Mouse (Mus musculus): Measurements from ENCODE around the gene Homer3. TPM values are rescaled to one million over a fixed set of nuclear protein-coding genes. Genes with fewer than 3 reads are reported as not detected.

The Homer3 gene
- 48.9 and 52.9 TPM in 2 replicates for polyA plus RNA-seq (2014; fragmentation: Nextera tagmentation; extraction: Ambion mirVana)

GRCm38 (mm10) chr8:70282603-70283135 is at the start of gene Homer3:
TSS of gene Homer3 (plus strand) at chr8:70282827.
- Histone ChIP-seq H3K4me3 (ENCODE audit: low read depth, low read length) (peak within 1 kb of the TSS; percentile 84), H3K4me2 (ENCODE audit: low read depth, low read length) (peak within 1 kb of the TSS; percentile 74), H3K27me3 (ENCODE audit: control insufficient read depth, insufficient read depth, low read length) (no peaks in the 10 kb centered on the region), H3K9me3 (replicated peaks; ENCODE audit: control insufficient read depth, low read length) (no peaks in the 10 kb centered on the region), H3K27ac (replicated peaks; ENCODE audit: low read depth, low read length) (peak within 1 kb of the TSS; percentile 64), H3K36me3 (replicated peaks; ENCODE audit: control insufficient read depth, insufficient read depth, low read depth, low read length) (peaks cover 22% of the 10 kb centered on the region), H3K4me1 (ENCODE audit: control insufficient read depth, insufficient read depth, low read length) (no peaks in the 10 kb centered on the region), H3K9ac (replicated peaks; ENCODE audit: low read length) (peak within 1 kb of the TSS; percentile 99)
- under 1% methylated on average over 35 of the region's 36 CpGs for WGBS
- DNase-seq (ENCODE audit: low spot score): peak; percentile 93
- ATAC-seq (replicated peaks; ENCODE audit: insufficient number of reproducible peaks, low FRiP score, low TSS enrichment, low read depth): peak; percentile 89

- WGBS: 6% methylated on average over 13 of the region's 13 CpGs
- no peak for DNase-seq (ENCODE audit: low spot score)
- H3K4me3 ChIP-seq (ENCODE audit: low read depth, low read length): peak overlapping the region; percentile 77
- peak overlapping the region; percentile 88 for H3K4me2 ChIP-seq (ENCODE audit: low read depth, low read length)
- ATAC-seq (replicated peaks; ENCODE audit: insufficient number of reproducible peaks, low FRiP score, low TSS enrichment, low read depth): 0 out of 2 replicates have a peak, but pooled peaks have one; percentile 7
- peak overlapping the region; percentile 72 for H3K9ac ChIP-seq (replicated peaks; ENCODE audit: low read length)
- peaks cover 7% of the 10 kb centered on the region; the same call in 1 of the 2 replicates for H3K36me3 ChIP-seq (replicated peaks; ENCODE audit: control insufficient read depth, insufficient read depth, low read depth, low read length)
- H3K27ac ChIP-seq (replicated peaks; ENCODE audit: low read depth, low read length): peak overlapping the region; percentile 6; the same call in 1 of the 2 replicates
- H3K4me1 ChIP-seq (ENCODE audit: control insufficient read depth, insufficient read depth, low read length): peaks cover 3% of the 10 kb centered on the region; the same call in 1 of the 2 replicates
- no peaks in the 10 kb centered on the region for H3K27me3 ChIP-seq (ENCODE audit: control insufficient read depth, insufficient read depth, low read length)
- no peaks in the 10 kb centered on the region for H3K9me3 ChIP-seq (replicated peaks; ENCODE audit: control insufficient read depth, low read length)
Observed at GRCm38 (mm10) chr8:70233606-70234005, 49.0 kb upstream of the Homer3 start.

GRCm38 (mm10) chr8:70234080-70234780 is 48.4 kb upstream of the Homer3 start, which contains the start of the genes Sugp2 and Armc6:
TSS of gene Sugp2 (plus strand) at chr8:70234226.
TSS of gene Armc6 (minus strand) at chr8:70234466.
- Histone ChIP-seq H3K27me3 (ENCODE audit: control insufficient read depth, insufficient read depth, low read length) (no peaks in the 10 kb centered on the region), H3K4me2 (ENCODE audit: low read depth, low read length) (peak within 1 kb of the TSS; percentile 88), H3K27ac (replicated peaks; ENCODE audit: low read depth, low read length) (peak within 1 kb of the TSS; percentile 53), H3K4me1 (ENCODE audit: control insufficient read depth, insufficient read depth, low read length) (peaks cover 3% of the 10 kb centered on the region; the same call in 1 of the 2 replicates), H3K4me3 (ENCODE audit: low read depth, low read length) (peak within 1 kb of the TSS; percentile 77), H3K9me3 (replicated peaks; ENCODE audit: control insufficient read depth, low read length) (no peaks in the 10 kb centered on the region), H3K9ac (replicated peaks; ENCODE audit: low read length) (peak within 1 kb of the TSS; percentile 72), H3K36me3 (replicated peaks; ENCODE audit: control insufficient read depth, insufficient read depth, low read depth, low read length) (peaks cover 7% of the 10 kb centered on the region; the same call in 1 of the 2 replicates)
- ATAC-seq (replicated peaks; ENCODE audit: insufficient number of reproducible peaks, low FRiP score, low TSS enrichment, low read depth) (peak; percentile 95), DNase-seq (ENCODE audit: low spot score) (peak; percentile 97)
- under 1% methylated on average over 67 of the region's 67 CpGs for WGBS

GRCm38 (mm10) chr8:70234781-70235128 is 47.9 kb upstream of the Homer3 start:
- Histone ChIP-seq H3K4me2 (ENCODE audit: low read depth, low read length) (peak overlapping the region; percentile 58), H3K4me3 (ENCODE audit: low read depth, low read length) (peak overlapping the region; percentile 77), H3K27me3 (ENCODE audit: control insufficient read depth, insufficient read depth, low read length) (no peaks in the 10 kb centered on the region), H3K27ac (replicated peaks; ENCODE audit: low read depth, low read length) (peak overlapping the region; percentile 53), H3K4me1 (ENCODE audit: control insufficient read depth, insufficient read depth, low read length) (peaks cover 3% of the 10 kb centered on the region; the same call in 1 of the 2 replicates), H3K9ac (replicated peaks; ENCODE audit: low read length) (peak overlapping the region; percentile 72), H3K36me3 (replicated peaks; ENCODE audit: control insufficient read depth, insufficient read depth, low read depth, low read length) (peaks cover 7% of the 10 kb centered on the region; the same call in 1 of the 2 replicates), H3K9me3 (replicated peaks; ENCODE audit: control insufficient read depth, low read length) (no peaks in the 10 kb centered on the region)
- ATAC-seq (replicated peaks; ENCODE audit: insufficient number of reproducible peaks, low FRiP score, low TSS enrichment, low read depth): no peak
- DNase-seq (ENCODE audit: low spot score): no peak
- WGBS: under 1% methylated on average over 15 of the region's 15 CpGs

GRCm38 (mm10) chr8:70237842-70238241 is 44.8 kb upstream of the Homer3 start:
- ATAC-seq (replicated peaks; ENCODE audit: insufficient number of reproducible peaks, low FRiP score, low TSS enrichment, low read depth) (no peak), DNase-seq (ENCODE audit: low spot score) (no peak)
- Histone ChIP-seq H3K27me3 (ENCODE audit: control insufficient read depth, insufficient read depth, low read length) (no peaks in the 10 kb centered on the region), H3K4me1 (ENCODE audit: control insufficient read depth, insufficient read depth, low read length) (peaks cover 3% of the 10 kb centered on the region; the same call in 1 of the 2 replicates), H3K27ac (replicated peaks; ENCODE audit: low read depth, low read length) (no peak overlapping the region), H3K9ac (replicated peaks; ENCODE audit: low read length) (no peak overlapping the region), H3K36me3 (replicated peaks; ENCODE audit: control insufficient read depth, insufficient read depth, low read depth, low read length) (peaks cover 7% of the 10 kb centered on the region), H3K9me3 (replicated peaks; ENCODE audit: control insufficient read depth, low read length) (no peaks in the 10 kb centered on the region), H3K4me2 (ENCODE audit: low read depth, low read length) (no peak overlapping the region), H3K4me3 (ENCODE audit: low read depth, low read length) (no peak overlapping the region)
- 94% methylated on average over 2 of the region's 2 CpGs for WGBS

GRCm38 (mm10) chr8:70240642-70241041 is 42.0 kb upstream of the Homer3 start:
- H3K9ac ChIP-seq (replicated peaks; ENCODE audit: low read length): no peak overlapping the region
- WGBS: 78% methylated on average over 5 of the region's 5 CpGs
- peaks cover 12% of the 10 kb centered on the region for H3K36me3 ChIP-seq (replicated peaks; ENCODE audit: control insufficient read depth, insufficient read depth, low read depth, low read length)
- DNase-seq (ENCODE audit: low spot score): no peak
- no peak overlapping the region for H3K4me2 ChIP-seq (ENCODE audit: low read depth, low read length)
- no peaks in the 10 kb centered on the region for H3K9me3 ChIP-seq (replicated peaks; ENCODE audit: control insufficient read depth, low read length)
- ATAC-seq (replicated peaks; ENCODE audit: insufficient number of reproducible peaks, low FRiP score, low TSS enrichment, low read depth): no peak
- no peaks in the 10 kb centered on the region for H3K27me3 ChIP-seq (ENCODE audit: control insufficient read depth, insufficient read depth, low read length)
- no peak overlapping the region for H3K4me3 ChIP-seq (ENCODE audit: low read depth, low read length)
- H3K4me1 ChIP-seq (ENCODE audit: control insufficient read depth, insufficient read depth, low read length): no peaks in the 10 kb centered on the region
- H3K27ac ChIP-seq (replicated peaks; ENCODE audit: low read depth, low read length): no peak overlapping the region

GRCm38 (mm10) chr8:70246622-70247021 is 36.0 kb upstream of the Homer3 start:
- no peak overlapping the region for H3K4me2 ChIP-seq (ENCODE audit: low read depth, low read length)
- H3K36me3 ChIP-seq (replicated peaks; ENCODE audit: control insufficient read depth, insufficient read depth, low read depth, low read length): peaks cover 10% of the 10 kb centered on the region
- H3K4me1 ChIP-seq (ENCODE audit: control insufficient read depth, insufficient read depth, low read length): no peaks in the 10 kb centered on the region
- ATAC-seq (replicated peaks; ENCODE audit: insufficient number of reproducible peaks, low FRiP score, low TSS enrichment, low read depth) (no peak), DNase-seq (ENCODE audit: low spot score) (no peak)
- H3K27me3 ChIP-seq (ENCODE audit: control insufficient read depth, insufficient read depth, low read length): no peaks in the 10 kb centered on the region
- no peak overlapping the region for H3K9ac ChIP-seq (replicated peaks; ENCODE audit: low read length)
- H3K9me3 ChIP-seq (replicated peaks; ENCODE audit: control insufficient read depth, low read length): no peaks in the 10 kb centered on the region
- no peak overlapping the region for H3K27ac ChIP-seq (replicated peaks; ENCODE audit: low read depth, low read length)
- no peak overlapping the region for H3K4me3 ChIP-seq (ENCODE audit: low read depth, low read length)
- WGBS: 94% methylated on average over 6 of the region's 6 CpGs

- 95% methylated on average over 3 of the region's 3 CpGs for WGBS
- no peak for DNase-seq (ENCODE audit: low spot score)
- H3K4me1 ChIP-seq (ENCODE audit: control insufficient read depth, insufficient read depth, low read length): no peaks in the 10 kb centered on the region
- H3K27me3 ChIP-seq (ENCODE audit: control insufficient read depth, insufficient read depth, low read length): no peaks in the 10 kb centered on the region
- peaks cover 10% of the 10 kb centered on the region for H3K36me3 ChIP-seq (replicated peaks; ENCODE audit: control insufficient read depth, insufficient read depth, low read depth, low read length)
- no peak overlapping the region for H3K4me2 ChIP-seq (ENCODE audit: low read depth, low read length)
- H3K9ac ChIP-seq (replicated peaks; ENCODE audit: low read length): no peak overlapping the region
- no peaks in the 10 kb centered on the region for H3K9me3 ChIP-seq (replicated peaks; ENCODE audit: control insufficient read depth, low read length)
- no peak for ATAC-seq (replicated peaks; ENCODE audit: insufficient number of reproducible peaks, low FRiP score, low TSS enrichment, low read depth)
- no peak overlapping the region for H3K4me3 ChIP-seq (ENCODE audit: low read depth, low read length)
- H3K27ac ChIP-seq (replicated peaks; ENCODE audit: low read depth, low read length): no peak overlapping the region
Observed at GRCm38 (mm10) chr8:70247841-70248240, 34.8 kb upstream of the Homer3 start.
